Mouse (Mus musculus): ENCODE measurements around the gene Zar1l. TPM values are rescaled to one million over a fixed set of nuclear protein-coding genes. Genes with fewer than 3 reads are reported as not detected.
"Not testable (repeated sequence)": the region's sequence is repeated elsewhere in the genome, so short reads cannot be mapped to it uniquely, and the experiment has no call there.

The Zar1l gene
- polyA plus RNA-seq, 1 experiment from 2014 or later = not detected

DNA sequence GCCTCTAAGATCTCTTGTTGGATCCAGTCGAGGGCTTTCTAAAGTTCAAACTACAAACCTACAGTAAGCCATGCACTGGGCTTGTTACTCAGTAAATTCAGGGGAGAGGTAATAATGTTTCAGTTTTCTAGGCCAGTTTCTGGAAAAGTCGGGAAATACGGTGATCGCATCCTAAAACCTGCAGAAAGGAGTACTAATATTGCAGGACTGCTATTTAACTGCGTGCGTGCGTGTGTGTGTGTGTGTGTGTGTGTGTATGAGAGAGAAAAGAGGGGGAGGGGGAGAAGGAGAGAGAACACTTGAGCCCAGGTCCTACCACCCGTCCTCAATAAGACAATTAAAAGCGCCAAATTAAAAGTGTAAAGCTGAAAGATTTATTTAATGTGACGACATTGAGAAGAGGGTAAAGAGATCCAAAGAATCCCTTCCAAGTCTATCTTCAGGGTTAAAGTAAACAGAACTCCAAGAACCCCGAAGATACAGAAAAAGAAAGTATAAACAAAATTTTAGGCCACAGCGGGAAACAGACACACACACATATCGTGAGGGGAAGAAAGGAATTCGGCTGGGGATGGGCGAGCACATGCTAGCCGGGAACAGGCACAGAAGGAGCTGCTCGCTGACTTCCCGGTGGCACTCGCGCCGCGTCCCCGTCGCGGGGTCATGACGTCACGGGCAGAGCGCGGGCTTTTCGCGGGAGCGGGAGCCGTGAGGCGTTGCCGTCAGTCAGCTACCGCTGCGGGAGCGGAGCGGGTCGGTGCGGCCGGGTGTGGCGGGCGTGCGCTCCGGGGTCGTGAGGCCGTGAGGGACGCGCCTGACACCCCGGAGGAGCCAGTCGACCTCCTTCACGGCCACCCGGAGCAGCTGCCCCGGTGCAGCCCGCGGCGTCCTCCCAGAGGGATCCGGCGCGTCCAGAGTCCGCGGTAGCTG, 4.2 kb upstream of the Zar1l start, which contains the start of gene Brca2:
Brca2 (plus strand) TSS at position 694 of the 930 bp plus-strand sequence.
- WGBS = 6% methylated on average over 61 of the region's 63 CpGs

DNA sequence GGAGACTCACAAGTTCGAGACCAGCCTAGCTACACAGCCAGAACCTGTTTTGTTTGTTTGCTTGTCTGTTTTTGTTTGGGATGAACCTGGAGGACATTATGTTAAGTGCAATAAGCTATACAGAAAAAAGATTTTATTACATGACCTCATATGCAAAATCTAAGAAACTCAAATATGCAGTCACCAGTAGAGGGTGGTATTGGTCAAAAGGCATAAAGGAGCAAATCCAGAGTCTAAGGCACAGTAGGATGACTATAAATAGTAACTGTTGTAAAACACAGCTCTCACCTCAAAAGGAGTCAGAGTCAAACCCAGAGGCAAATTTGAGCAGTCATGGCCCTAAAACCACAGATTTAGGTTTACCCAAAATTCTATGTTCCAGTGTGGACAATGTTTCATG, 1.6 kb upstream of the Zar1l start:
- WGBS = 86% methylated on average over 1 of the region's 1 CpGs
- no peaks in the 10 kb centered on the region for H3K9me3 ChIP-seq
- H3K27me3 ChIP-seq = 0 out of 2 replicates have a peak, but pooled peaks cover 5% of the 10 kb centered on the region
- H3K4me3 ChIP-seq (replicated peaks) = no peak overlapping the region
- H3K27ac ChIP-seq = no peak overlapping the region
- no peaks in the 10 kb centered on the region for H3K36me3 ChIP-seq (replicated peaks)
- ATAC-seq (ENCODE audit: low FRiP score) = no peak
- H3K9ac ChIP-seq = no peak overlapping the region
- H3K4me2 ChIP-seq = no peak overlapping the region
- H3K4me1 ChIP-seq = peaks cover 15% of the 10 kb centered on the region

More for the DNA sequence above, 4.2 kb upstream of the Zar1l start, which contains the start of gene Brca2:
- Histone ChIP-seq H3K4me1 (peaks cover 15% of the 10 kb centered on the region), H3K27ac (peak within 1 kb of the TSS; percentile 71), H3K9me3 (no peaks in the 10 kb centered on the region), H3K27me3 (0 out of 2 replicates have a peak, but pooled peaks cover 5% of the 10 kb centered on the region), H3K36me3 (replicated peaks) (no peaks in the 10 kb centered on the region; the same call in 1 of the 2 replicates), H3K4me2 (peak within 1 kb of the TSS; percentile 66), H3K4me3 (replicated peaks) (peak within 1 kb of the TSS; percentile 81), H3K9ac (peak within 1 kb of the TSS; percentile 84)
- ATAC-seq (ENCODE audit: low FRiP score) = peak; percentile 97

DNA sequence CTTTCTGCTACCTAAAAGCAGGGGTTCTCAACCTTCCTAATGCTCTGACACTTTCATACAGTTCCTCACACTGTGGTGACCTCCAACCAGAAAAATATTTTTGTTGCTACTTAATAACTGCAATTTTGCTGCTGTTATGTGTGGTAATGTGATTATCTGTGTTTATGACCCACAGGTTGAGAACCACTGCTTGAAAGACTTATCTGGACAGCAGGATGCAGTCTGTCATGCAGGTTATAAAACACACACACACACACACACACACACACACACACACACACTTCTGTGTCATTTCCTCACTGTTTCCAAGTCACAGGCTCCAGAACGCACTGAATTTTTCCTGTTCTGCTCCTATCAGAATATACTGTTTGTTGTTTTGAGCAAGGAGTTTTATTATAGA, 3.9 kb downstream of the Zar1l start:
- 91% methylated on average over 1 of the region's 1 CpGs for WGBS
- H3K36me3 ChIP-seq (replicated peaks) = no peaks in the 10 kb centered on the region
- H3K27ac ChIP-seq = no peak overlapping the region
- 0 out of 2 replicates have a peak, but pooled peaks cover 5% of the 10 kb centered on the region for H3K27me3 ChIP-seq
- H3K4me3 ChIP-seq (replicated peaks) = no peak overlapping the region
- H3K4me2 ChIP-seq = no peak overlapping the region
- no peaks in the 10 kb centered on the region for H3K9me3 ChIP-seq
- H3K9ac ChIP-seq = no peak overlapping the region
- no peaks in the 10 kb centered on the region for H3K4me1 ChIP-seq
- no peak for ATAC-seq (ENCODE audit: low FRiP score)

DNA sequence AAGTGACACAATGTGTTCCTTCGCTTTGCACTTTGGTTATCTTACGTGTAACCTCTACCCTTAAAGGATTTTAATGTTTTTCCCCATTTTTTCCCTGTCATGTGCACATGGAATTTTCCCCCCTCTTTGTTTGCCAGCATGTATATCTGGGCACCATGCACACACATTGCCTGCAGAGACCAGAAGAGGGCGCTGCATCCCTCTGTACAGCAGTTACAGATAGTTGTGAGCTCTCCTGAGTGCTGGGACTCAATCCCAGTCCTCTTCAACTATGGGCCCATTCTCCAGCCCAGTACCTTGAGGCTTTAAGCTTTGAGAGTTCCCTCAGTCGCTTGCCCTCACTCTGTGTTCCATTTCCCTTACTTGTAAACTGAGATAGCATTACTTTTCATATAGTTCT, 4.7 kb downstream of the Zar1l start:
- Histone ChIP-seq H3K36me3 (replicated peaks) (no peaks in the 10 kb centered on the region), H3K9ac (no peak overlapping the region), H3K27me3 (0 out of 2 replicates have a peak, but pooled peaks cover 5% of the 10 kb centered on the region), H3K4me3 (replicated peaks) (no peak overlapping the region), H3K27ac (no peak overlapping the region), H3K4me2 (no peak overlapping the region), H3K4me1 (no peaks in the 10 kb centered on the region), H3K9me3 (no peaks in the 10 kb centered on the region)
- no peak for ATAC-seq (ENCODE audit: low FRiP score)
- WGBS = 83% methylated on average over 4 of the region's 4 CpGs

DNA sequence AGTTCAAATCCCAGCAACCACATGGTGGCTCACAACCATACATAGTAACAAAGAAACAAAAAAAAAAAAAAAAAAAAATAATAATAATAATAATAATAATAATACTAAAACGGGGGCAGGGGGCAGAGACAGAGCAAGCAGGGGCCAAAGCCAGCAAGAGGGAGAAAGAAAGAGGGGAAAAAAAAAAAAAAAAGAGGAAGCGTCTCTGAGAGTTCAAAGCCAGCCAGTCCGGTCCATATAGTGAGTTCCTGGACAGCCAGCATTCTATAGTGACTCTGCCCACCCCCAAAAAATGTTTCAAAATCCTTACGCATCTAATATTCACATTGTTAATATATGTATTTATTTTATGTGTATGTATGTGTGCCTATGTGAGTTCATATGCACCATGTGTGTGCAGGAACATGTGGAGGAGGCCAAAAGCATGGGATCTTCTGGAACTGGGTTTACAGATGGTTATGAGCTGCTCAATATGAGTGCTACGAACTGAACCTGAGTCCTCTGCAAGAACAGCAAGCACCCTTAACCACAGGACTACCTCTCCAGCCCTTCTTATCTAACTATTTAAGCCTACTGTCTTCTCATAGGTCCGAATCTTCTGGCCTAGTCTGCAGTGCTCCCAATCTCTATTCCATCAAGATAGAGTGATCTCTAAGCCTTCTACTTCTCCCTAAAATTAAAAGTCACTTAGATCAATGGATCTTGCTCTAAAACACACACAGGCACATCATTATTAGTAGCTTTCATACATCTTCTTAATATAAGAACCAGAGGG, 7.3 kb downstream of the Zar1l start:
- H3K9me3 ChIP-seq = no peaks in the 10 kb centered on the region
- H3K4me3 ChIP-seq (replicated peaks) = no peak overlapping the region
- H3K36me3 ChIP-seq (replicated peaks) = no peaks in the 10 kb centered on the region
- no peak overlapping the region for H3K4me2 ChIP-seq
- no peak overlapping the region for H3K9ac ChIP-seq
- H3K27ac ChIP-seq = no peak overlapping the region
- H3K4me1 ChIP-seq = no peaks in the 10 kb centered on the region
- no peak for ATAC-seq (ENCODE audit: low FRiP score)
- no peaks in the 10 kb centered on the region for H3K27me3 ChIP-seq
- WGBS = 88% methylated on average over 6 of the region's 6 CpGs

DNA sequence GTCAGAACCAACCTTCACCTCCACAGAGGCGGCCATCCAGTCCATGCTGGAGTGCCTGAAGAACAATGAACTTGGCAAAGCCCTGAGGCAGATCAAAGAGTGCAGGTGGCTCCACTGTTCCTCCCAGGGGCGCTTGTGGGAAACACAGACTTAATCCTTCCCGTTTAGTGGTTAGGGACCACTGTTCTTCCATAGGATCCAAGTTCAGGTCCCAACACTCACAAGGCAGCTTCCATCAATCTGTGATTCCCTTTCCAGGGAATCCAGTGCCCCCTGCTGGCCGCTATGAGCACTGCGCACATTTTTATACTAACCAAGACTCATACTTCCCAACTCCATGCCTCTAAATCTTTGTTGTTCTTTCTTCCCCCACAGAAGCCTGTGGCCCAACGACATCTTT, 22.2 kb downstream of the Zar1l start:
- 50% methylated on average over 6 of the region's 6 CpGs for WGBS
- no peak overlapping the region for H3K9ac ChIP-seq
- H3K4me1 ChIP-seq = no peaks in the 10 kb centered on the region
- H3K36me3 ChIP-seq (replicated peaks) = 0 out of 2 replicates have a peak, but pooled peaks cover 4% of the 10 kb centered on the region
- no peaks in the 10 kb centered on the region for H3K27me3 ChIP-seq
- no peak overlapping the region for H3K4me3 ChIP-seq (replicated peaks)
- no peaks in the 10 kb centered on the region for H3K9me3 ChIP-seq
- no peak overlapping the region for H3K4me2 ChIP-seq
- ATAC-seq (ENCODE audit: low FRiP score) = no peak
- no peak overlapping the region for H3K27ac ChIP-seq

DNA sequence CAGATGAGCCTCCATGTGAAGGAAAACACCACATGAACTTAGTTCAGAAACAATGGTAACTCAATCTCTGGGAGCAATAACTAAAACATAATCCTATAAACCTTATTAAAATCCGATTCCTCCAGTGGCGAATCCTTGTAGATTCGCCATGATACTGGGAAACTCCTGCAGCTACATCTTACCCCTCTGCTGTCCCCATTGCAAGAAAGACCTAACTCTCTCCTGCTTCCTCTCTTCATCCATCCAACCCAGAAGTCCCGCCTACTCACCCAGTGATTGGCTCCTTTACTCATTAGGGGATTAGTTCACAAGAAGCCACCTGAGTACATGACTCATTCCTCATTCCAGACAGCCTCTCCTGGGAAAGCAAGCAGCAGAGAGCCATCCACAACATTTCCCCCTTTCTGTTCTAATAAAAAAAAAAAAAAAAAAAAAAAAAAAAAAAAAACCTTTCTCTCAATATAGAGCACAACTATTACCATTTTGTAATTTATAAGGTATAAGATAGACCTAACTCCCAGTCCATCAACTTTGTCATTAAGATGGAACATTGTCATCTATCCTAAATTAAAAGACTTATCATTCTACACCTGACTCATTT, 26.3 kb downstream of the Zar1l start:
- H3K4me2 ChIP-seq; H3K4me3 ChIP-seq (replicated peaks); H3K27ac ChIP-seq; H3K27me3 ChIP-seq; H3K4me1 ChIP-seq; H3K9ac ChIP-seq; ATAC-seq (ENCODE audit: low FRiP score); H3K36me3 ChIP-seq (replicated peaks); H3K9me3 ChIP-seq: not testable (repeated sequence)
- 95% methylated on average over 4 of the region's 4 CpGs for WGBS

DNA sequence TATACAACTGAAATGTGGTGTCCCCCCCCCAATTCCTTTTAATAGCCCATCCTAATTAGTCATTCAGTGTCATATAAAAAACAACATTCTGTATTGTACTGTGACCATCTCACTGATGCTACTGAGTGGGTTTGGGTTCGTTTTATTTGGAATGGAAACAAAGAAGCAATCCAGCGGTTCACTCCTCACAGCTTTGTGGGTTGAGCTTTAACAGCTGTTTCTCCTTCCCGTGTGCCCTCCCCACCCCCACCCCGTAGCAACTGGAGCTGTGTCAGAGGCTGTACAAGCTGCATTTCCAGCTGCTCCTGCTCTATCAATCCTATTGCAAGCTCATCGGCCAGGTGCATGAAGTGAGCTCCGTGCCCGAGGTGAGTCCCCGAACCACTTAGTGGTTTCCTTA, 27.1 kb downstream of the Zar1l start:
- no peak overlapping the region for H3K4me2 ChIP-seq
- no peak overlapping the region for H3K4me3 ChIP-seq (replicated peaks)
- no peaks in the 10 kb centered on the region for H3K9me3 ChIP-seq
- H3K36me3 ChIP-seq (replicated peaks) = 0 out of 2 replicates have a peak, but pooled peaks cover 3% of the 10 kb centered on the region
- WGBS = 78% methylated on average over 8 of the region's 8 CpGs
- H3K27ac ChIP-seq = no peak overlapping the region
- no peak for ATAC-seq (ENCODE audit: low FRiP score)
- no peaks in the 10 kb centered on the region for H3K4me1 ChIP-seq
- H3K27me3 ChIP-seq = no peaks in the 10 kb centered on the region
- H3K9ac ChIP-seq = no peak overlapping the region

DNA sequence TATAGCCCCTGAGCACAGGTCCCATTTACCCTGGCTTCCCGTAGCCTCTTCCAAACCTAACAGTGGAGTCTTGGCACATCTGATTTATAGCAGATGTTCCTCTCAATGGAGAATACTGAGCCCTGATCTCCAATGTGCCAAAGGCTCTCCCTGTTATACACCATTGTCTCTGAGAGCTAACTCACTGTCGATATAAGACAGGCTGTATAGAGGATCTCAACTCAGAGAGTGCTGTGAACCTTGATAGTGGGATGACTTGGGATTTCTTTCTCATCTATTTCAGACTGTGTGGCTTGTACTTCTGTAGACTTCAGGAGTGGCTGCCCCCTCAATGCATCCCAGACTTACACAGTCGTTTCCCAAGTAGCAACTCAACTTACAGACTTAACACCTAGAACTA, 27.7 kb downstream of the Zar1l start:
- no peaks in the 10 kb centered on the region for H3K27me3 ChIP-seq
- no peak overlapping the region for H3K4me3 ChIP-seq (replicated peaks)
- H3K9ac ChIP-seq = no peak overlapping the region
- no peak overlapping the region for H3K27ac ChIP-seq
- H3K4me2 ChIP-seq = no peak overlapping the region
- ATAC-seq (ENCODE audit: low FRiP score) = no peak
- H3K4me1 ChIP-seq = no peaks in the 10 kb centered on the region
- 93% methylated on average over 3 of the region's 3 CpGs for WGBS
- no peaks in the 10 kb centered on the region for H3K9me3 ChIP-seq
- H3K36me3 ChIP-seq (replicated peaks) = no peaks in the 10 kb centered on the region

DNA sequence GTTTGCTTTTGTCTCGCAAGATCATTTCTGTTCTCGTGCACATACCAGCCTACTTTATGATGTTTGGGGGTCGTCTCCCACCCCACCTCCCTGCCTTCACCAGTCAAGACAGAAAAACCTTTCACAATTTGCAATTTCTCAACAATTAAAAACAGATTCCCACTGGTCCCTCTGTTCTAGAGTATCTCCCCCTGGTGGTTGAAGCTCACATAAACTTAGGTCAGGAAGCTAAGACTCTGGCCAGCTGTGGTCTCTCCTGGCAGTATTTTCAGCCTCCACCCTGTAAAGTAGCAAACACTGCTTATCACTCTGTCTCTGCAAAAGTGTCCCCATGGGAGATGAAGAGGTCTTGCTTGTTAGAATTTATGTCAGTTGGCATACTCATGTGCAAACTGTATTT, 32.8 kb downstream of the Zar1l start:
- no peak overlapping the region for H3K4me2 ChIP-seq
- no peak overlapping the region for H3K27ac ChIP-seq
- no peaks in the 10 kb centered on the region for H3K9me3 ChIP-seq
- H3K27me3 ChIP-seq = no peaks in the 10 kb centered on the region
- no peak for ATAC-seq (ENCODE audit: low FRiP score)
- H3K4me1 ChIP-seq = no peaks in the 10 kb centered on the region
- no peak overlapping the region for H3K9ac ChIP-seq
- H3K4me3 ChIP-seq (replicated peaks) = no peak overlapping the region
- H3K36me3 ChIP-seq (replicated peaks) = 0 out of 2 replicates have a peak, but pooled peaks cover 6% of the 10 kb centered on the region
- WGBS = 73% methylated on average over 3 of the region's 3 CpGs

DNA sequence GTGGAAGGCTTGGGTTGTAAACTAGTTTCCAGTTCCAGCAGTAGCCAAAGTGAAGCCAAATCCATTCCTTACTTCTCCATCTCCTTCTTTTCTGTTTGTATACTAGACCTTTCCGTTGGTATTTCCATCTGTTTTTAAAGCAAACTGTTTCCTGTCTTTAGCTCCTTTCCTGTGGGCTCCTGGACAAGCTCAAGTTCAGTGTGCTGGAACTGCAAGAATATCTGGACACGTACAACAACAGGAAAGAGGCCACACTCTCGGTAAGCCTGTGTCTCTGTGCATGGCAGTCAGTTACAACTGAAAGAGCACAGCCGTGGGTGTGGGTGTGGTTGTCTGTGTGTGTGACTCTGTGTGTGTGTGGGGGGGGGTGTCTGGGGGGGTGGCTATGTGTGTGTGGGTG, 39.4 kb downstream of the Zar1l start:
- 88% methylated on average over 4 of the region's 4 CpGs for WGBS
- H3K9me3 ChIP-seq = no peaks in the 10 kb centered on the region
- H3K4me3 ChIP-seq (replicated peaks) = no peak overlapping the region
- no peak overlapping the region for H3K4me2 ChIP-seq
- H3K9ac ChIP-seq = no peak overlapping the region
- no peaks in the 10 kb centered on the region for H3K27me3 ChIP-seq
- no peaks in the 10 kb centered on the region for H3K4me1 ChIP-seq
- H3K27ac ChIP-seq = no peak overlapping the region
- no peak for ATAC-seq (ENCODE audit: low FRiP score)
- 0 out of 2 replicates have a peak, but pooled peaks cover 6% of the 10 kb centered on the region for H3K36me3 ChIP-seq (replicated peaks)

DNA sequence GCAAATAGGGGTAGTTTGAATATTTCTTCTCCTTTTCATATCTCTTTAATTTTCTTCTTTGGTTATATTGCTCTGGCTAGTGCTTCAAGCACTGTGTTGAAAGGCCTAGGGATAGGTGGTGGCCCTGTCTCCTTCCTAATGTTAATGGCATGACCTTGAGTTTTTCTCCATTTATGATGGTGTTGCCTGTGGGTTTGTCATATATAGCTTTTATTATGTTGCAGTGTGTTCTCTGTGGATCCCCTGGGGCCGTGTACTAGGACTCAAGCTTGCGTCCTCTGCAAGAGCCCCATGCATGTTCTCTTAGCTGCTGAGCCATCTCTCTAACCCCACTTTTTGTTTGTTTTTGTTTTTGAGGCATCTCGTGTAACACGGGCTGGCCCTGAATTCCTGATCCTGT, 40.6 kb downstream of the Zar1l start:
- H3K9ac ChIP-seq = no peak overlapping the region
- H3K9me3 ChIP-seq = no peaks in the 10 kb centered on the region
- ATAC-seq (ENCODE audit: low FRiP score) = no peak
- H3K4me1 ChIP-seq = no peaks in the 10 kb centered on the region
- no peak overlapping the region for H3K27ac ChIP-seq
- H3K4me2 ChIP-seq = no peak overlapping the region
- whole genome bisulfite sequencing = 81% methylated on average over 4 of the region's 4 CpGs
- no peak overlapping the region for H3K4me3 ChIP-seq (replicated peaks)
- no peaks in the 10 kb centered on the region for H3K36me3 ChIP-seq (replicated peaks)
- no peaks in the 10 kb centered on the region for H3K27me3 ChIP-seq
